In the genomic region with DNA sequence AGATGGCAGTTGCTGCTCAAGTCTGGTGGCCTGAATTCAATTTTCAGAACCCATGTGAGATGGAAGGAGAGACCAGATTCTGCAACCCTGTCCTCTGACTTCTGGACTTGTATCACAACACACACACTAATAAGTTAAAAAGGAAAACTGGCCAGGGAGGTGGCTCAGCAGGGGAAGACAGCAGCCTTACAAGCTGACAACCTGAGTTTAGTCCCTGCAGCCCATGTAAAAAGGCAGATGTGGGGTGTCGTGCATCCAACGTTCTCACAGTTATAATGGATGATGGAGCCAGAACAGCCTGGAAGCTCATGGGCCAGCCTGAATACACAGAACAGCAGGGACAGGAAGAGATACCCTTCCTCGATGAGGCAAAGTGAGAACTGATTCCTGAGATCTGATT, we compare ENCODE assay signal across 22 mouse cellular contexts. TPM values are rescaled to one million over a fixed set of nuclear protein-coding genes. Genes with fewer than 3 reads are reported as not detected.
"Had no signal": no experiment of that assay in that cellular context is flagged by ENCODE, and none has a peak within 500 bp of the region (broad histone marks: within the 10 kb centered on the region; RNA-seq: fewer than 3 reads in every experiment).

No protein-coding gene starts in this region.

- DNase-seq: retina, postnatal 1 day; right cerebral cortex, adult 18-20 months; right cerebral cortex, postnatal 14 days; right cerebral cortex, postnatal 25 days; right cerebral cortex, postnatal 4 days; spleen, adult 18-20 months; thymus, adult 18-20 months; thymus, adult 2 months; thymus, postnatal 14 days; thymus, postnatal 25 days; thymus, postnatal 36 days; thymus, postnatal 4 days had no signal

- H3K27me3 ChIP-seq: neural tube, embryonic 13.5 days; neural tube, embryonic 15.5 days; stomach, embryonic 15.5 days had no signal

- H3K4me1 ChIP-seq: neural tube, embryonic 13.5 days; neural tube, embryonic 15.5 days had no signal

- H3K36me3 ChIP-seq: neural tube, embryonic 13.5 days; neural tube, embryonic 15.5 days; stomach, embryonic 15.5 days had no signal

- H3K9ac ChIP-seq: neural tube, embryonic 13.5 days; neural tube, embryonic 15.5 days; stomach, embryonic 15.5 days had no signal

- H3K4me2 ChIP-seq: neural tube, embryonic 13.5 days; neural tube, embryonic 15.5 days; stomach, embryonic 15.5 days had no signal

- H3K4me3 ChIP-seq: neural tube, embryonic 13.5 days; neural tube, embryonic 15.5 days; stomach, embryonic 15.5 days had no signal

- H3K27ac ChIP-seq: neural tube, embryonic 13.5 days; neural tube, embryonic 15.5 days; stomach, embryonic 15.5 days; stomach, postnatal 0 days had no signal

- H3K9me3 ChIP-seq: neural tube, embryonic 13.5 days; neural tube, embryonic 15.5 days; stomach, embryonic 15.5 days had no signal

RNA-seq across cellular contexts. Expression of gene Ffar4, which starts 15.5 kb away (rescaled TPM):
- total RNA-seq: neutrophil, adult 5-6 weeks had no signal
- polyA plus RNA-seq: neural tube, embryonic 13.5 days had no signal

RNA-seq across cellular contexts. Expression of gene Rbp4, which starts 43.7 kb away (rescaled TPM):
- total RNA-seq: neutrophil, adult 5-6 weeks had no signal

RNA-seq across cellular contexts. Expression of gene Pde6c, which starts 51.2 kb away (rescaled TPM):
- total RNA-seq: neutrophil, adult 5-6 weeks had no signal
- polyA plus RNA-seq: neural tube, embryonic 13.5 days; neural tube, embryonic 14.5 days; neural tube, embryonic 15.5 days; small intestine, adult 2 months; spleen, adult 2 months; thymus, adult 2 months; thymus, postnatal 0 days; urinary bladder, adult 2 months had no signal
